Mouse (Mus musculus): ENCODE measurements around the gene Hoxb3.

Gene Hoxb3

GRCm38 (mm10) chr11:96311520-96312417 lies 11.4 kb upstream of the Hoxb3 start:
- in situ Hi-C loops (cut with MboI; ENCODE audit: low pct_unique_long_range_greater_than_20kb in 1 of 2, low sequenced_read_pairs in 2 of 2, unreplicated experiment in 1 of 2): loop anchor here (25.0 kb wide), 1 partner anchor 551 kb away; no protein-coding TSS in a partner anchor

DNA sequence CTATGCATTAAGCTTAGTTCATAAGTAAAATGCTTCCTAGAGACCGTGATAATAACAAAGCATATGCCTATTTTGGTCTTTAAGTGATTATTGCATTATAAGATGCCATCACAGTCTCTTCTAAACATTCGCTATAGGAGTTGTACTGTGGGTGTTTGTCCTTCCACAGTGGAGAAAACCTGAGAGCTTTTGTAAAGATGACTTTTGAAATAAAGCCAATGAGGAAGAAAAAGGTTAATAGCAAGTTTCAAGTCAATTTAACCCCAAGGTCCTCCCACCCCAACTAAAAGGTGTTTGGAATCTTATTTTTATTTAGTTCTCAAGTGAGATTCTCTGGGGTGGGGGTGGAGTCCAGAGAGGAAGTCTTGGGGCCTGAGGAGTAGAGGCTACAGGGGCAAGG lies 10.0 kb upstream of the Hoxb3 start:
- in situ Hi-C loops (cut with MboI; ENCODE audit: low pct_unique_long_range_greater_than_20kb in 1 of 2, low sequenced_read_pairs in 2 of 2, unreplicated experiment in 1 of 2): loop anchor here (25.0 kb wide), 1 partner anchor 549 kb away; no protein-coding TSS in a partner anchor

GRCm38 (mm10) chr11:96313806-96314428 lies 9.2 kb upstream of the Hoxb3 start:
- in situ Hi-C loops (cut with MboI; ENCODE audit: low pct_unique_long_range_greater_than_20kb in 1 of 2, low sequenced_read_pairs in 2 of 2, unreplicated experiment in 1 of 2): loop anchor here (25.0 kb wide), 1 partner anchor 548 kb away; no protein-coding TSS in a partner anchor

DNA sequence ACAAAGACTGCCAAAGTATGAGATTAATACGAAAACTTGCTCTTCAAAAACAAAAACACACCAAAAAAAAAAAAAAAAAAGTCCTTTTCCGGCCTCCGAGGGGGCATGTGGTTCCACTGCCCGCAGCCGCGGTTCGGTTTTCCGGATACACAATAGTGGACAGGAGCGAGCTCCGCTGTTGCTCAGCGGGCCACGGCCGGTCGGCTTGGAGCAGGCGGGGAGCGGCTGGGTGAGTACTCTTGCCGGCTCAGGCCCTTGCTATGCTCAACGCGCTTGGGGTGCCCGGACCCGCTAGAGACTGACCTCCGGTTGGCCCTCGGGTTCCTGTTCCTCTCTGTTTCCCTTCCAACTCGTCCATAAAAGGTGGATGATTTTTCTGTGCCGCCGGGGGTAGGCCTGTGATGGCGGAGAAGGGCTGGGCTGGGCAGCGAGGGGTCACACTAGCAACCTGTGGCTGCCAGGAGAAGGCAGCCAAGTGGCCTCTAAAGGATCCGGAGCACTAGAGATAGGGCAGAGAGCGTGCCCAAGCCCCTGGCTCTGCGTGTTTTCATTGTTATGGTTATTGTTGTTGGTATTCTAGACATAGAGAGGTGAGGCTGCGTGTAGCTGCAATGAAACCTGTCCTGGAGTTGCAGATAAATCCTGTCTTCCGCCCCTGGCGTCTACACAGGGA lies 8.3 kb upstream of the Hoxb3 start:
- in situ Hi-C loops (cut with MboI; ENCODE audit: low pct_unique_long_range_greater_than_20kb in 1 of 2, low sequenced_read_pairs in 2 of 2, unreplicated experiment in 1 of 2): loop anchor here (25.0 kb wide), 1 partner anchor 547 kb away; no protein-coding TSS in a partner anchor

DNA sequence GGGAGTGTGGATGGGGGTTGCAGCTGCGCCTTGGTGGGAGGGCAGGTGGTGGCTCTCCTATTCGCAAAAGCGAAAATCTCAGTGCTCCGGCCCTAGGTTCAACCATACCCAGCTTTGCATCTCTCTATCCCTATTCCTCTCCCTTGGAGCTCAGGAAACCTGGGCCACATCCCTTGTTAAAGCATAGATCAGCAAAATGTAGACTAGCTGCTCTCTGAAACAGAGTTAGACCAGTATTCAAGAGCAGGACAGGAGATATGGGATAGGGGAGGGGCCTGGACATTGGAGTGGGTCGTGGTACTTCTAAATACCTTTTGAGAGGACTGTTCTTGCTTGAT lies 7.8 kb upstream of the Hoxb3 start:
- in situ Hi-C loops (cut with MboI; ENCODE audit: low pct_unique_long_range_greater_than_20kb in 1 of 2, low sequenced_read_pairs in 2 of 2, unreplicated experiment in 1 of 2): loop anchor here (25.0 kb wide), 1 partner anchor 547 kb away; no protein-coding TSS in a partner anchor

- in situ Hi-C loops (cut with MboI; ENCODE audit: low pct_unique_long_range_greater_than_20kb in 1 of 2, low sequenced_read_pairs in 2 of 2, unreplicated experiment in 1 of 2): loop anchor here (25.0 kb wide), 1 partner anchor 545 kb away; no protein-coding TSS in a partner anchor
Observed at GRCm38 (mm10) chr11:96316696-96317607, 6.2 kb upstream of the Hoxb3 start.

DNA sequence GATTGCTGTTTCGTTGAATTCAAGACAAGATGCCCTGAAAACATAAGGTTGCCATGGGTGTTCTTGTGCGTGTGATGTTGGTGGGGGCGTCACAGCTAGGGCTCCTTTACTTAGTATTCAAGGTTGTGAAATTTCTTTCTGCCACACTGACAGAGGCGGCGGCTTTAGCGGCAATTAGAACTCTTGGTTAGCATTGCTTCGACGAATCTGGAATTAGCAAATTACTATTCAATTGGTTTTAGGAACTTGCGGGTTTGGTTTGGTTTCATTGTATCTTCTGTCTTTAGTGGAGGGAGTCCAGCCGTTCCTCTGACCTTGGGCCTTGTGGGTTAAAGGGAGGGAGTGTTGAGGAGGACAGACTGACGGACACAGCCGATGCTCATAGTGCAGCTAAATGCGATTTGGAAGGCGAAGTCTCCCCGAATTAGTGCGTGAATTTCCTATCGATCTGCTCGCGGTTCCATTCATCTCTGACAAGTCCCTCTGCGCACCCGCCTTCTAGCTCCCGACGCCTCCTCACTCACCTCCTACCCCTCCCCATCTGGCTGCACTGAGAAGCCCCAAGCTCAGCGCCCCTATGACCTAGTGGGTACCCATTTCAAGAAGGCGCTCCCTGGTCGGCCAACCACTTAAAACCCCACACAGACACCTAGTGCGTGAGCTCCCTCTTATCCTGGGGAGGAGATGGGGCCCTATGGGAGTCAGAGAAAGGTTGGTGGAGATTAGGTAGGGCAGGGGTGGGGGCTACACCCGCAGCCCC lies 5.3 kb upstream of the Hoxb3 start, which contains the start of gene Hoxb4:
TSS of gene Hoxb4 (plus strand) at position 660 of the 760 bp plus-strand sequence.
- in situ Hi-C loops (cut with MboI; ENCODE audit: low pct_unique_long_range_greater_than_20kb in 1 of 2, low sequenced_read_pairs in 2 of 2, unreplicated experiment in 1 of 2): loop anchor here (25.0 kb wide), 1 partner anchor 545 kb away; no protein-coding TSS in a partner anchor

GRCm38 (mm10) chr11:96318368-96319070 lies 4.6 kb upstream of the Hoxb3 start:
- in situ Hi-C loops (cut with MboI; ENCODE audit: low pct_unique_long_range_greater_than_20kb in 1 of 2, low sequenced_read_pairs in 2 of 2, unreplicated experiment in 1 of 2): loop anchor here (25.0 kb wide), 1 partner anchor 544 kb away; no protein-coding TSS in a partner anchor

DNA sequence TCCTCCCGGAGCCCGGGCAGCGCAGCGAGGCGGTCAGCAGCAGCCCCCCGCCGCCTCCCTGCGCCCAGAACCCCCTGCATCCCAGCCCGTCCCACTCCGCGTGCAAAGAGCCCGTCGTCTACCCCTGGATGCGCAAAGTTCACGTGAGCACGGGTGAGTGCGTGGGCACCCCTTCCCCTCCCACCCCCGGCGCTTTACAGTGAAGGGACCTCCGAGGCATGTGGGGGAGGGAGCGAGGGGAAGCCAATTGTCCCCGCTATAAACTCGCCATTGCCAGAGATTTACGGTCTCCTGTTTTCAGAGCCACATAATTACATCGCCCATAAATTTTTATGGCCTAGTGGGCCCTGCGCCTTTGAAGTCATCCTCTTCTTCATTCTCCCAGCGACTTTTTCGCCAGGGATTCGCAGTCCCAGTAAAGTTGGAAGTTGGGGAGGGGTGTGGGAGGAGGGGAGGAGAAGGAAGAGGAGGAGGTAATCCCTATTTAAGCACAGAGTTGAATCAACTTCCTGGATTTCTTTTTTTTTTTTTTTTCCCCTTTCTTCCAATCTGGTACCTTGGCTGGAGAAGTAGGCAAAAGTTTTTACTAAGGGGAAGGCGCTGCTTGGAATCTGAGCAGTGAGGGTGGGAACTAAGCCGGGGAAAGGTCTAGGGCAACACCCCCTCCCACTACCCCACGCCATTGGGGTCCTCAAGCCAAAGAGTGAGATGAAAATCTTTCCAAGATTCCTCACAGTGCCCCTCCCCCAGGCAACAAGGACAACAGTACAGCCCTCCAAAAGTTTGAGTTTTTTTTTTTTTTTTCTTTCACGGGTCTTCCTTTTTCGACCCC lies 3.8 kb upstream of the Hoxb3 start:
- in situ Hi-C loops (cut with MboI; ENCODE audit: low pct_unique_long_range_greater_than_20kb in 1 of 2, low sequenced_read_pairs in 2 of 2, unreplicated experiment in 1 of 2): loop anchor here (25.0 kb wide), 1 partner anchor 543 kb away; no protein-coding TSS in a partner anchor

DNA sequence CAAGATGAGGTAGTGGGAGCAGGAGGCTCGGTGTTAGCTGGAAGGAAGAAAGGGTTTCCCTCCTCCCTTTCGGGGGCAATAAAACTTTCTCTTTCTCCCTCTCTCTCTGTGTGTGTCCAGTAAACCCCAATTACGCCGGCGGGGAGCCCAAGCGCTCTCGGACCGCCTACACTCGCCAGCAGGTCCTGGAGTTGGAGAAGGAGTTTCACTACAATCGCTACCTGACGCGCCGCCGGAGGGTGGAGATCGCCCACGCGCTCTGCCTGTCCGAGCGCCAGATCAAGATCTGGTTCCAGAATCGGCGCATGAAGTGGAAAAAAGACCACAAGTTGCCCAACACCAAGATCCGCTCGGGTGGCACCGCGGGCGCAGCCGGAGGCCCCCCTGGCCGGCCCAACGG lies 3.2 kb upstream of the Hoxb3 start:
- in situ Hi-C loops (cut with MboI; ENCODE audit: low pct_unique_long_range_greater_than_20kb in 1 of 2, low sequenced_read_pairs in 2 of 2, unreplicated experiment in 1 of 2): loop anchor here (10.0 to 25.0 kb wide), 2 partner anchors 145 to 542 kb away; no protein-coding TSS in a partner anchor

DNA sequence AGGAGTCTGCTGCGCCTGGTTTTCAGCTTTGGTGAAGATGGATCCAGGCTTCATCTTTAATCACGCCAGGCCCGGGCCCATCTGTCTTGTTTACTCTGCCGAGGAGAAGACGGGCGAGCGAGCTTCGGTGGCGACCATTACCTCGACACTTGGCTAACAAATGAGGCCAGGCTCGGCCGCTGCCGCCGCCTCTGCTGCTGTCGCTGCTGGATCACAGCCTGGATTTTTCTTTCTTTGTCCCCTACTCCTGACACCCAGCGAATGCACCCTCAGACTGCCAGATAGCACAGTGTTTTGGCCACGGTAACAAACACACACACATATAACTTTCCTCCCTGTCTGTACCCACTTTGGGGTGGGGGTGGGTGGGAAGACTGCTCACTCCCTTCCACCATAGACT lies 2.4 kb upstream of the Hoxb3 start:
- in situ Hi-C loops (cut with MboI; ENCODE audit: low pct_unique_long_range_greater_than_20kb in 1 of 2, low sequenced_read_pairs in 2 of 2, unreplicated experiment in 1 of 2): loop anchor here (10.0 to 25.0 kb wide), 2 partner anchors 146 to 542 kb away; no protein-coding TSS in a partner anchor

DNA sequence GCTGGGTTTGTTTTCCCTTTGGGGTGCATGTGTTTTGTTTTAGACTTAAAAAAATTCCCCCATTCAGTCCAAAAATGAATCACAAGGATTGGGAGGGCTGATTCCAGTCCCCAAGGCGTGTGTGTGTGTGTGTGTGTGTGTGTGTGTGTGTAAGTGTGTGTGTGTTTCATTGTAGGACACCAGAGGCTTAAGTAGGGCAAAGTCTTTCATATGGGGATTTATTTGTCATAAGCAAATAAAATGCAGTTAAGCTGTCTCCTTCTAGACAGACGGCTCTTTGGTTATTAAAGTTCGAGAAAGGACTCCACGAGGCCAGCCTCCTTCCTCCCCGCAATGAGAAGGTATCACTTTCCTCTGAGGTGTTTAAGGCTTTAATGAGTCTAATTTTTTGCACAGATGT lies 1.3 kb upstream of the Hoxb3 start:
- in situ Hi-C loops (cut with MboI; ENCODE audit: low pct_unique_long_range_greater_than_20kb in 1 of 2, low sequenced_read_pairs in 2 of 2, unreplicated experiment in 1 of 2): loop anchor here (10.0 to 25.0 kb wide), 2 partner anchors 147 to 540 kb away; no protein-coding TSS in a partner anchor

- in situ Hi-C loops (cut with MboI; ENCODE audit: low pct_unique_long_range_greater_than_20kb in 1 of 2, low sequenced_read_pairs in 2 of 2, unreplicated experiment in 1 of 2): loop anchor here (10.0 to 25.0 kb wide), 2 partner anchors 148 to 540 kb away; no protein-coding TSS in a partner anchor
Observed at GRCm38 (mm10) chr11:96322738-96323137, 388 bp upstream of the Hoxb3 start.

GRCm38 (mm10) chr11:96324125-96324524 lies 999 bp downstream of the Hoxb3 start:
- in situ Hi-C loops (cut with MboI; ENCODE audit: low pct_unique_long_range_greater_than_20kb in 1 of 2, low sequenced_read_pairs in 2 of 2, unreplicated experiment in 1 of 2): loop anchor here (10.0 to 25.0 kb wide), 2 partner anchors 149 to 538 kb away; no protein-coding TSS in a partner anchor

- in situ Hi-C loops (cut with MboI; ENCODE audit: low pct_unique_long_range_greater_than_20kb in 1 of 2, low sequenced_read_pairs in 2 of 2, unreplicated experiment in 1 of 2): loop anchor here (10.0 to 25.0 kb wide), 3 partner anchors 150 to 687 kb away; partner anchors contain the start of gene Sp6 (in 1 of the 2)
Observed at GRCm38 (mm10) chr11:96324965-96325364, 1.8 kb downstream of the Hoxb3 start.
